Mouse (Mus musculus): Measurements from ENCODE around the gene Tia1.

DNA sequence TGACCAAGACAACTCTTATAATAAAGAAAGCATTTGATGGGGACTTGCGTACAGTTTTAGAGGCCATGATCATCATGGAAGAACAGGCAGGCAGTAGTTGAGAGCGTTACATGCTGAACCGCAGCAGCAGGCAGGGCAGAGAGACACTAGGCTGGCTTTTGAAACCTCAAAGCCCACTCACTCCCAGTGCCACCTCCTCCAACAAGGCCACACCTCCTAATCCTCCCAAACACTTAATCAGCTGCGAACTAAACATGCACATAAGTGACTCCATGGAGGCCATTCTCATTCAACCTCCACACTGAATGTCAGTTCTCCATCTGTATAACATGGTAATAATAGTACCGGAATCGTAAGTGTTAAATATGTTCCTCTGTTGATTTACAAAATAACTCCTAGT is 30.5 kb upstream of the Tia1 start:
- TF ChIP-seq POLR2A (IDR thresholded peaks at IDR 0.05; ENCODE audit: low read depth, low read length) (no peak), CTCF (conservative IDR thresholded peaks at IDR 0.05; ENCODE audit: insufficient read depth, insufficient read length, low read depth, low read length) (no peak)

Data from kidney, adult 2 months (tissue).